Mouse (Mus musculus) intestine, embryonic 16.5 days (tissue): Measurements from ENCODE around the gene Atp1a1. TPM values are rescaled to one million over a fixed set of nuclear protein-coding genes. Genes with fewer than 3 reads are reported as not detected.
A peak's percentile ranks its signal among the peaks of the same experiment; 100 is the strongest.

Experiments
- ATAC-seq: fragments of 200-750 bp; cut with Nextera tagmentation; 2 replicates; pipeline ENCODE4 v1.8.0; 2017; ENCODE audit warnings: moderate TSS enrichment, moderate library complexity
- H3K27ac ChIP-seq: fragments of 300-500 bp; sonication (generic); 2 replicates; pipeline ENCODE4 v1.5.1; 2014; ENCODE audit warnings: mild to moderate bottlenecking, low read length
- H3K27me3 ChIP-seq: fragments of 300-500 bp; sonication (generic); replicated peaks from 2 replicates; pipeline ENCODE4 v1.6.1; 2014; ENCODE audit warnings: low read length, control low read depth, mixed read lengths; ENCODE audit not compliant: control insufficient read depth, insufficient read depth
- H3K36me3 ChIP-seq: fragments of 300-500 bp; sonication (generic); 2 replicates; pipeline ENCODE4 v1.6.1; 2014; ENCODE audit warnings: low read length, control low read depth; ENCODE audit not compliant: control insufficient read depth, insufficient read depth
- H3K4me1 ChIP-seq: fragments of 300-500 bp; sonication (generic); 2 replicates; pipeline ENCODE4 v1.6.1; 2014; ENCODE audit warnings: low read length, control low read depth, mixed read lengths; ENCODE audit not compliant: control insufficient read depth, insufficient read depth
- H3K4me2 ChIP-seq: fragments of 300-500 bp; sonication (generic); 2 replicates; pipeline ENCODE4 v1.6.1; 2014; ENCODE audit warnings: low read depth, low read length, control low read depth
- H3K4me3 ChIP-seq: fragments of 300-500 bp; sonication (generic); 2 replicates; pipeline ENCODE4 v1.5.1; 2014; ENCODE audit warnings: mild to moderate bottlenecking, low read length
- H3K9ac ChIP-seq: fragments of 300-500 bp; sonication (generic); 2 replicates; pipeline ENCODE4 v1.6.1; 2014; ENCODE audit warnings: low read depth, low read length
- H3K9me3 ChIP-seq: fragments of 300-500 bp; sonication (generic); 2 replicates; pipeline ENCODE4 v1.6.1; 2016; ENCODE audit warnings: low read length, control low read depth; ENCODE audit not compliant: control insufficient read depth
- WGBS: fragments of 180-500 bp; shearing (Covaris S2); extraction: QIAGEN DNeasy Blood & Tissue Kit; methylation state at CpG from one replicate; pipeline ENCODE4 v1.1.7; 2014; 5-methylcytosine and 5-hydroxymethylcytosine counted together
- polyA plus RNA-seq: library from polyadenylated mRNA; unstranded; fragments of >200 nt; fragmentation: Nextera tagmentation; extraction: Ambion mirVana; gene quantifications from 2 replicates; pipeline ENCODE4 v1.2.1, GENCODE M21; 2015

Gene Atp1a1
- polyA plus RNA-seq, 1 experiment from 2014 or later = 262 TPM

- H3K9me3 ChIP-seq = no peaks in the 10 kb centered on the region
- no peaks in the 10 kb centered on the region for H3K27me3 ChIP-seq
- H3K36me3 ChIP-seq = peaks cover 15% of the 10 kb centered on the region
- no peak overlapping the region for H3K4me3 ChIP-seq
- ATAC-seq = no peak
- H3K4me1 ChIP-seq = peaks cover 58% of the 10 kb centered on the region
- H3K9ac ChIP-seq = no peak overlapping the region
- H3K4me2 ChIP-seq = no peak overlapping the region
- WGBS = 38% methylated on average over 10 of the region's 10 CpGs
- peak overlapping the region; percentile 47 for H3K27ac ChIP-seq
Observed at GRCm38 (mm10) chr3:101597317-101598096, 7.0 kb downstream of the Atp1a1 start.

DNA sequence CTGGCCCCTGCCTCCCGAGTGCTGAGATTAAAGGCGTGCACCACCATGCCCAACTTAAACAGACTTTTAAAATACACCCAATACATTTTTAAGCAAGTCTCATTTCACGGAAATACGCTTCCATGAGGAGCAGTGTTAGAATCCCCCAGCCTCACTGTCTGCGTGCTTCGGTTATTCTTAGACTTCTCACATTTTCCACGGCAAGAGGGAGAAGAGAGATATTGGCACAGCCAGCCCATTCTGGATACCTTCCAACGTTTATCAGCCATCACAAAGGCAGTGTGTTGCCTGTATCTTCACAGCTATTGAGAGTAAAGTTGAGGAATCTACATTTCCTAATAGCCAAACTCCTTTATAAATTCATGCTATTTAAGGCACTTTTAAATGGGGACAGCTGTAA lies 7.8 kb downstream of the Atp1a1 start:
- no peaks in the 10 kb centered on the region for H3K9me3 ChIP-seq
- ATAC-seq = no peak
- peaks cover 56% of the 10 kb centered on the region for H3K4me1 ChIP-seq
- WGBS = 39% methylated on average over 8 of the region's 8 CpGs
- H3K27ac ChIP-seq = peak overlapping the region; percentile 50
- no peak overlapping the region for H3K9ac ChIP-seq
- peaks cover 22% of the 10 kb centered on the region for H3K36me3 ChIP-seq
- no peak overlapping the region for H3K4me3 ChIP-seq
- no peaks in the 10 kb centered on the region for H3K27me3 ChIP-seq
- no peak overlapping the region for H3K4me2 ChIP-seq

DNA sequence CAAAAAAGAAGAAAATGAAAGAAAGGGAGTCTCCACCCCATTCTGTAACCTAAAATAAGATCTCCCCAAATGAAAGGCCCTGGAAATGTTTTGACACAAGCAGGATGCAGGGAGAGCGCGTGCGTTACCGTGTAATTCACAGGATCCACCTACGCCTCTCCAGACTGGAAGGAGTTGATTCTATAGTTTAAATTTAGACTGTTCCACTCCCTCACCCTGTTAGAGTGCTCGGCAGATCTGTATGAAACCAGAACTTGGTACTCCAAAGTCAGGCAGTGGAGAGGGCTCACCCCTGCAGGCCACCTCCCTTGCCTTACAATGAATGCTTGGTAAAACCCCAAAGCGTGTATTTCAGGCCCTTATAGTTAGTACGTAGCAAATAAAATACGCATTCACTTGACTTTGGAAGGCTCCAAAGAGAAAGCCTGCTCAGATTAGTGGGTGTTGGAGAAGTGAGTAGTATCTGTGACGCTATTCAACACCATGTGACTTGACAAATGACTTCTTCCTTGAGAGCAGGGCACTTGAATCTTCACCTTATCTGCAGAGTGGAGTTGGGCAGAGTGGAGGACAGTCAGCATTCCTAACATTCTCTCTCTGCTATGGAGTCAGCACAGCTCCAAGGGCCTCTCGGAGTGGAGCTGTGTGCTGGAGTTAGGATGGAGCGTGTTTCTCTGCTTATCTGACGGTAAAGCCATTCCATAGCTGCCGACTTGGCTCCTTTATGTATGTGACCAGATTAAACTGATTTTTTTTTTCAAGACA lies 8.4 kb downstream of the Atp1a1 start:
- Histone ChIP-seq H3K4me2 (no peak overlapping the region), H3K4me1 (peaks cover 50% of the 10 kb centered on the region), H3K9me3 (no peaks in the 10 kb centered on the region), H3K9ac (no peak overlapping the region), H3K36me3 (peaks cover 26% of the 10 kb centered on the region), H3K4me3 (no peak overlapping the region), H3K27ac (peak overlapping the region; percentile 50), H3K27me3 (no peaks in the 10 kb centered on the region)
- peak; percentile 72 for ATAC-seq
- WGBS = 55% methylated on average over 14 of the region's 14 CpGs

DNA sequence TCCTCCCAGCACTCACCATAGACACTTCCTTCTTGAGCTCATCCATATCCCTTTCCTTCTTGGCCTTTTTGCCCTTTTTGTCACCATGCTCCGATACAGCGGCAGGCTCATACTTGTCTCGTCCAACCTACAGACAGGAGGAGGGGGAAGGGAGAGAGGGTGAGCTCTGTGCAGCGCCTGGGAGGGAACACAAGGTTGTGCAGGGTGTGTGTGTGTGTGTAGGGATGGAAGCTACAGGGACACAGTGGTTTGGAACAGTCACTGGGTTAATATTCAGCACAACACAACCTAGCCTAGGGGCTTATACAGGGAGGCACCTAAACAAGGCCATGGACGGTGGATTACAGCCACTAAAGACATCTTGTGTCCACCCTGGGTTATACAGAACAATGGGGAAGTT lies 9.5 kb downstream of the Atp1a1 start:
- H3K9ac ChIP-seq = no peak overlapping the region
- peaks cover 39% of the 10 kb centered on the region for H3K4me1 ChIP-seq
- H3K27me3 ChIP-seq = no peaks in the 10 kb centered on the region
- no peak for ATAC-seq
- no peaks in the 10 kb centered on the region for H3K9me3 ChIP-seq
- H3K4me3 ChIP-seq = no peak overlapping the region
- 81% methylated on average over 5 of the region's 5 CpGs for WGBS
- H3K4me2 ChIP-seq = no peak overlapping the region
- no peak overlapping the region for H3K27ac ChIP-seq
- peaks cover 36% of the 10 kb centered on the region for H3K36me3 ChIP-seq

DNA sequence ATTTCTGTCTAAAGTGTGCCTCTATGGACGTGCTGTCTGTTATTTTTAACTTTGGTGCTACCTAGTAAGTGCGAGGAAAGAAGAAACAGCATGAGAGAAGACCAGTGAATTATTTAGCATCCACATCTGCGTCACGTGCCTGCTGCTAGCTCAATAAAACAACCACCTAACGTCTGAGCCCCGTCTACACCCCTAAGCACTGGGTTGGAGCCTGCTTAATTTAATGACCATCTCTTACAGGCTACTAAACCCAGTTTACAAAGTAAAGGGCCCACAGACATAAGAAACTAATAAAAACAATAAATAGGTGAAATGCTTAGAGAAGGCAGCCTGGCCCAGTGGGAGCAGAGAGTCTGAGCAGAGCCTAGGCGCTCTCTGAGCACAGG lies 11.2 kb downstream of the Atp1a1 start:
- H3K4me3 ChIP-seq = no peak overlapping the region
- no peak for ATAC-seq
- WGBS = 79% methylated on average over 7 of the region's 7 CpGs
- peaks cover 52% of the 10 kb centered on the region for H3K36me3 ChIP-seq
- no peak overlapping the region for H3K27ac ChIP-seq
- H3K4me1 ChIP-seq = peaks cover 24% of the 10 kb centered on the region
- no peaks in the 10 kb centered on the region for H3K9me3 ChIP-seq
- no peak overlapping the region for H3K4me2 ChIP-seq
- no peak overlapping the region for H3K9ac ChIP-seq
- H3K27me3 ChIP-seq = no peaks in the 10 kb centered on the region

DNA sequence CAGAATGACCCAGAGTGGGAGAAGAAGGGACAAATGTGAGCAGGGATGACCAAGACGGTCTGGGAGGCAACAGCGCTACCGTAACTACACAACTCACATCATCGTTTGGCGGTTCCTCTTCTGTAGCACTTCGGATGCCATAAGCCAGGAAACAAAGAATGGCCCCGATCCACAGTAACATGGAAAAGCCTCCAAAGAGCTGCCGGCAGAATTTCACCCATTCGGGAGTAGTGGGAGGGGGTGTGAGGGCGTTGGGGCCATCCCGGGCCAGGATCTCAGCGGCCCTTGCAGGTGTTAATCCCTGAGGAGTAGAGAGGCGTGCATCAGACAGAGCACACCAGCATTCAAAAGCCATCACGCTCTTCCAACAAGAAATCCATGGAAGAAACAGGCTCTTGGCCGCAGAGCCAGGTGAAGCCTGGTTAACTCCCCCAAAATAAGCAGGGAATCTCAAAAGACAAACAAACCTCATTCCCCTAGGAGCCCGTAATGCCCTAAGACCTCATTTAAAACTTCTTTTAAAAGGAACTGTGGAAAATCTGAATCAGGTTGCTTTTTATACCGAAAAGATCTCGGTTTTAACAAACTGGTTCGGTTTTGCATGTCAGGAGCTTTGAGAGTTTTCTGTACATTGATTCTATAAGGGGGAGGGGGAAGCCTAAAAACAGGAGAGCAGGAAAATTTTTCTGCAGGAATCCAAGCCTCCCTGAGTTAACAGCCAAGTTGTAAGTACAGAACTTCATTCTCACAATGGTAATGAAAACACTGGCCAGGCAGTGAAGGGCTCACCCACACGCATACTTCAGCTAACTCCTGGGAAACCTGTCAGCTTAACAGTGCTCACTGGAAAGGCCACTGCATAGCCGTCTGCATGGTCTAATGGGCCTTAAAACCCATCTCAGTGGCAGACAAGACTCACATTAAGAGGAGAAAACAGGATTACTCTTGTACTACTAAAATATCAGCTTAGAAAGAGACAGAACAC lies 11.9 kb downstream of the Atp1a1 start:
- Histone ChIP-seq H3K4me1 (peaks cover 17% of the 10 kb centered on the region), H3K36me3 (peaks cover 55% of the 10 kb centered on the region), H3K9me3 (no peaks in the 10 kb centered on the region), H3K4me3 (no peak overlapping the region), H3K27me3 (no peaks in the 10 kb centered on the region), H3K27ac (no peak overlapping the region), H3K4me2 (no peak overlapping the region), H3K9ac (no peak overlapping the region)
- 85% methylated on average over 21 of the region's 21 CpGs for WGBS
- ATAC-seq = no peak

- H3K9me3 ChIP-seq = no peaks in the 10 kb centered on the region
- 95% methylated on average over 16 of the region's 16 CpGs for whole genome bisulfite sequencing
- no peak overlapping the region for H3K9ac ChIP-seq
- H3K27ac ChIP-seq = no peak overlapping the region
- peaks cover 63% of the 10 kb centered on the region for H3K36me3 ChIP-seq
- no peak for ATAC-seq
- no peak overlapping the region for H3K4me3 ChIP-seq
- no peaks in the 10 kb centered on the region for H3K4me1 ChIP-seq
- H3K4me2 ChIP-seq = no peak overlapping the region
- no peaks in the 10 kb centered on the region for H3K27me3 ChIP-seq
Observed at GRCm38 (mm10) chr3:101590380-101590779, 14.1 kb downstream of the Atp1a1 start.

- Histone ChIP-seq H3K9me3 (no peaks in the 10 kb centered on the region), H3K4me2 (no peak overlapping the region), H3K9ac (no peak overlapping the region), H3K27ac (no peak overlapping the region), H3K4me3 (no peak overlapping the region), H3K27me3 (no peaks in the 10 kb centered on the region), H3K36me3 (peaks cover 70% of the 10 kb centered on the region), H3K4me1 (no peaks in the 10 kb centered on the region)
- WGBS = 89% methylated on average over 7 of the region's 7 CpGs
- no peak for ATAC-seq
Observed at GRCm38 (mm10) chr3:101588299-101588698, 16.2 kb downstream of the Atp1a1 start.

GRCm38 (mm10) chr3:101586794-101587193 lies 17.7 kb downstream of the Atp1a1 start:
- Histone ChIP-seq H3K9me3 (no peaks in the 10 kb centered on the region), H3K27ac (no peak overlapping the region), H3K4me2 (no peak overlapping the region), H3K27me3 (no peaks in the 10 kb centered on the region), H3K4me1 (no peaks in the 10 kb centered on the region), H3K9ac (no peak overlapping the region), H3K4me3 (no peak overlapping the region), H3K36me3 (peaks cover 71% of the 10 kb centered on the region)
- 92% methylated on average over 12 of the region's 12 CpGs for WGBS
- no peak for ATAC-seq
